ENCODE assay signal across 10 mouse cellular contexts in genomic region chr9:43729450-43730266, GRCm38 (mm10). TPM values are rescaled to one million over a fixed set of nuclear protein-coding genes. Genes with fewer than 3 reads are reported as not detected.
DNase-seq lines count a peak whose midpoint lies in the region; ATAC-seq lines count a peak whose summit lies in the region.
"Had no signal": no experiment of that assay in that cellular context is flagged by ENCODE, and none has a peak within 500 bp of the region (broad histone marks: within the 10 kb centered on the region; RNA-seq: fewer than 3 reads in every experiment).

No protein-coding gene starts in this region.

- H3K27ac ChIP-seq in kidney, embryonic 14.5 days (ENCODE audit: low read depth, low read length): no peak overlapping the region
- H3K27ac ChIP-seq in hindbrain, embryonic 15.5 days (replicated peaks): no peak overlapping the region
- H3K27ac ChIP-seq: kidney, postnatal 0 days had no signal

- no peak overlapping the region for H3K9ac ChIP-seq in kidney, embryonic 14.5 days (ENCODE audit: low read depth, low read length)
- no peak overlapping the region for H3K9ac ChIP-seq in hindbrain, embryonic 15.5 days

- H3K27me3 ChIP-seq in kidney, embryonic 14.5 days (ENCODE audit: control insufficient read depth, insufficient read depth, low read length): no peaks in the 10 kb centered on the region; the same call in 1 of the 2 replicates
- H3K27me3 ChIP-seq in hindbrain, embryonic 15.5 days: peaks cover 2% of the 10 kb centered on the region

- H3K9me3 ChIP-seq in kidney, embryonic 14.5 days (ENCODE audit: control insufficient read depth, low read length): no peaks in the 10 kb centered on the region
- no peaks in the 10 kb centered on the region for H3K9me3 ChIP-seq in hindbrain, embryonic 15.5 days

- 11% methylated on average over 10 of the region's 10 CpGs for WGBS in kidney, embryonic 14.5 days
- 14% methylated on average over 10 of the region's 10 CpGs for WGBS in hindbrain, embryonic 15.5 days

- H3K4me3 ChIP-seq in kidney, embryonic 14.5 days (ENCODE audit: low read length): no peak overlapping the region
- no peak overlapping the region for H3K4me3 ChIP-seq in hindbrain, embryonic 15.5 days

- H3K36me3 ChIP-seq in kidney, embryonic 14.5 days (ENCODE audit: control insufficient read depth, insufficient read depth, low read length): no peaks in the 10 kb centered on the region
- H3K36me3 ChIP-seq in hindbrain, embryonic 15.5 days: no peaks in the 10 kb centered on the region

- H3K4me2 ChIP-seq in kidney, embryonic 14.5 days (replicated peaks; ENCODE audit: low read depth, low read length): no peak overlapping the region
- H3K4me2 ChIP-seq in hindbrain, embryonic 15.5 days: no peak overlapping the region

- peak; percentile 17 for DNase-seq in kidney, adult 9 months
- DNase-seq in MN1 (ENCODE audit: low spot score): peak; percentile 39
- DNase-seq in lung, postnatal 4 days: peak; percentile 70 to 84
- no peak for DNase-seq in spleen, postnatal 36 days (ENCODE audit: low spot score in 2 of 2)
- no peak for DNase-seq in left cerebral cortex, adult 8-10 months (ENCODE audit: low spot score in 2 of 2)
- DNase-seq in frontal cortex, postnatal 36 days (ENCODE audit: low spot score in 2 of 2): no peak
- DNase-seq: right cerebral cortex, postnatal 25 days had no signal

- ATAC-seq in kidney, embryonic 14.5 days (ENCODE audit: low FRiP score, low TSS enrichment): no peak
- ATAC-seq in hindbrain, embryonic 15.5 days (ENCODE audit: low FRiP score, low read depth): peak; percentile 16; the same call in 1 of the 2 replicates

- H3K4me1 ChIP-seq in kidney, embryonic 14.5 days (ENCODE audit: control insufficient read depth, insufficient read depth, low read length): peaks cover 6% of the 10 kb centered on the region; the same call in 1 of the 2 replicates
- peaks cover 12% of the 10 kb centered on the region for H3K4me1 ChIP-seq in hindbrain, embryonic 15.5 days (replicated peaks)

RNA-seq across cellular contexts. Expression of gene Nectin1, which starts 14.1 kb away (rescaled TPM):
- 6.5 and 6.8 TPM in 2 replicates for polyA plus RNA-seq in kidney, embryonic 14.5 days (2014; fragmentation: Nextera tagmentation; extraction: Ambion mirVana)
- 14.8 and 16.2 TPM in 2 replicates for polyA plus RNA-seq in hindbrain, embryonic 15.5 days (2015; fragmentation: Nextera tagmentation; extraction: Ambion mirVana)
- total RNA-seq in left cerebral cortex, adult 8-10 months (2022): 10 to 100 TPM; 53.8 to 66.5 (median 60.4) TPM

Comparison
In these comparisons a context has a peak if more than half of its experiments do, and no peak if none do; other contexts are left out.
1. DNase-seq: peak in kidney, adult 9 months (single experiment), MN1 (single experiment) and lung, postnatal 4 days (2 of 2); none in spleen, postnatal 36 days (0 of 2), left cerebral cortex, adult 8-10 months (0 of 2) and frontal cortex, postnatal 36 days (0 of 2).